Mouse (Mus musculus): ENCODE measurements around the gene Gm10295. TPM values are rescaled to one million over a fixed set of nuclear protein-coding genes. Genes with fewer than 3 reads are reported as not detected.
A peak's percentile ranks its signal among the peaks of the same experiment; 100 is the strongest.

The Gm10295 gene
- polyA plus RNA-seq, 1 experiment from 2014 or later: 0.05 TPM

GRCm38 (mm10) chr7:71384921-71385320, 33.6 kb upstream of the Gm10295 start:
- Histone ChIP-seq H3K36me3 (ENCODE audit: control insufficient read depth, insufficient read depth, low read length) (no peaks in the 10 kb centered on the region), H3K27ac (ENCODE audit: low read length) (peak overlapping the region; percentile 91), H3K9ac (ENCODE audit: low read length) (no peak overlapping the region), H3K4me2 (ENCODE audit: low read depth, low read length) (no peak overlapping the region), H3K9me3 (ENCODE audit: control insufficient read depth, low read length) (no peaks in the 10 kb centered on the region), H3K4me1 (replicated peaks; ENCODE audit: control insufficient read depth, insufficient read depth, low read length) (peaks cover 30% of the 10 kb centered on the region), H3K4me3 (ENCODE audit: low read length) (no peak overlapping the region), H3K27me3 (ENCODE audit: control insufficient read depth, insufficient read depth, low read depth, low read length) (no peaks in the 10 kb centered on the region)
- 59% methylated on average over 7 of the region's 7 CpGs for WGBS
- ATAC-seq (ENCODE audit: low read depth): no peak

DNA sequence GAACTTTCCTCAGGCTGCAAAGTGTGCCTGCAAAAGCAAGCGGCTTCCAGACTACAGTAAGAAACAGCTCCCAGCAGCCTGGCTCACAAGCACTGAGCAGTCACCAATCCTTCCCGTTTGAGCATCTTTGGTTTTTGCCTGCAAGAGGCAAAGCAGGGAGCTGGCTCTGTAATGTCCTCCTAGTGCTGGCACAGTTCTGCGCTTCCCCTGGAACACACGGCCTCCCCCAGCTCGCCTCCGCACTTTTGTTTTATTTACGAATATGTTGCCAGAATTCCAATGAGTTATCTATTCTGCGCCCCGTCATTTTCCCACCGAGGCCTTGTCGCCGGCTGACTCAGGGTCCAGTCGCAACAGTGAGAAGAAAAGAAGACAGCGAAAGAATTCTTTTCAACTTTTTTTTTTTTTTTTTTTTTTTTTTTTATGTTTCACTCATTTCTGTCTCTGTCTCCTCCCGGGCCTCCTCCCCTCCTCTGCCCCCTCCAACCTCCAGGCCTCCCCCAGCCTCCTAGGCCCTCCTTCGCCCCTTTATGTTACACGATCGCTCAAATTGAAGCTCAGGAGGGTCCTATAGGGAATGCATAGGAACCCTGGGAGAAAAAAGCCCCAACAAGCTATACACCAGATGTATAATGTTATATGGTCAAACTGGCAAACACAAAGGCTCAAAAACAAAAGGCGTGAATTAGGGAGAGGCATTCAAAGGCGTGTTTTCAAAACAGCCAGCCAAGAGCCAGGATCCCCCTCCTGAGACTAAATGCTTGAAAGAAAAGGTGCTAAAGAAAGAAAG, 32.3 kb upstream of the Gm10295 start:
- Histone ChIP-seq H3K9me3 (ENCODE audit: control insufficient read depth, low read length) (no peaks in the 10 kb centered on the region), H3K4me2 (ENCODE audit: low read depth, low read length) (peak overlapping the region; percentile 21), H3K36me3 (ENCODE audit: control insufficient read depth, insufficient read depth, low read length) (no peaks in the 10 kb centered on the region), H3K27ac (ENCODE audit: low read length) (peak overlapping the region; percentile 91), H3K4me3 (ENCODE audit: low read length) (no peak overlapping the region), H3K9ac (ENCODE audit: low read length) (peak overlapping the region; percentile 23), H3K27me3 (ENCODE audit: control insufficient read depth, insufficient read depth, low read depth, low read length) (no peaks in the 10 kb centered on the region), H3K4me1 (replicated peaks; ENCODE audit: control insufficient read depth, insufficient read depth, low read length) (peaks cover 34% of the 10 kb centered on the region)
- WGBS: 37% methylated on average over 20 of the region's 20 CpGs
- ATAC-seq (ENCODE audit: low read depth): peak; percentile 85

DNA sequence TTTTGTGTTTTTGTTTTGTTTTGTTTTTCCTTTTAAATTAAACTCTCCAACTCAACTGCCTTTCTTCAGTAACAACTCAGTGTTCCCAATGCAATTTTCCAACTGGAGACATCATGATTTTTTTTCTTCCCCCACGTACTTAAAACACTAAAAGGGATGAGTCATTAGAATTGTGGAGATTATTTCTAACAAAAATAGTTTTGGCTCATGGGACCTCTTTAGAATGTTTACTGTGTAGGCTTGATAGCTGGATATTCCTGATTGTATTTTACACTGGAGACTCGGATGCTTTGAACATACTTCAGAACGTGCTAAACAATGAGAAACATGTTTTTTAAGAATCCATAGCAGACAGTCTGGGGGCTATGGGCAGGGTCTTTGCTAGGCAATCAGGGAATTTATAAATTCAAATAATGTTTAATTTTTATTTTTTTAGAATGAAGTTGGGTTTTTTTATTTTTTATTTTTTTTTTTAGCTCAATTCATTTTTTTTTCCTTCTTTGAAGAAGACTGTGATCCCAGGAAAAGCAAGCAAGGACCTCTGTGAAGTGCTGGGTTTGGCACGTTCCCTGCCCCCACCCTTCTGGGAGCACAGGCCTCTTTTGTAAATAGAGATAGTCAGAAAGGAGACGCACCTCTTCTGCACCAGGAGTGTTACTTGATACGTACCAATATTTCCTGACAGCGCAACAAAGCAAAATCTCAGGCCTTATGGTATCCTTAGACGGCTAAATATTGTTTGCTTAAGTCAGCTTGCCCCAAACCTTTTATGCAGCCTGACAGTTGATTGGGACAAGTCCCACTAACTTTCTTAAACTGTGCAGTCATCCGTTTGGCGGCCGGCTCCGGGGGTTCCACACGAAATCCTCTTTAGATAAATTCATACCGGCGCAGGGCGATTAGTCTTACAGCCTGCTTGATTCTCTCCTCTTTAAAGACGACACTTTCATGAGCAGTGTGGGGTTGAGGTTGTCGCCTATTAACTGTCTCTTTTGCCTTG, 28.8 kb upstream of the Gm10295 start:
- 18% methylated on average over 18 of the region's 18 CpGs for whole genome bisulfite sequencing
- Histone ChIP-seq H3K4me2 (ENCODE audit: low read depth, low read length) (peak overlapping the region; percentile 24), H3K9ac (ENCODE audit: low read length) (peak overlapping the region; percentile 50), H3K4me1 (replicated peaks; ENCODE audit: control insufficient read depth, insufficient read depth, low read length) (peaks cover 30% of the 10 kb centered on the region), H3K36me3 (ENCODE audit: control insufficient read depth, insufficient read depth, low read length) (no peaks in the 10 kb centered on the region), H3K4me3 (ENCODE audit: low read length) (no peak overlapping the region), H3K9me3 (ENCODE audit: control insufficient read depth, low read length) (no peaks in the 10 kb centered on the region), H3K27me3 (ENCODE audit: control insufficient read depth, insufficient read depth, low read depth, low read length) (no peaks in the 10 kb centered on the region), H3K27ac (ENCODE audit: low read length) (peak overlapping the region; percentile 92)
- ATAC-seq (ENCODE audit: low read depth): peak; percentile 12; the same call in 1 of the 2 replicates

GRCm38 (mm10) chr7:71378812-71379760, 27.8 kb upstream of the Gm10295 start:
- Histone ChIP-seq H3K9ac (ENCODE audit: low read length) (0 out of 2 replicates have a peak overlapping the region, but pooled peaks have one; percentile 29), H3K4me3 (ENCODE audit: low read length) (no peak overlapping the region), H3K4me2 (ENCODE audit: low read depth, low read length) (peak overlapping the region; percentile 18), H3K27ac (ENCODE audit: low read length) (peak overlapping the region; percentile 92), H3K9me3 (ENCODE audit: control insufficient read depth, low read length) (no peaks in the 10 kb centered on the region), H3K36me3 (ENCODE audit: control insufficient read depth, insufficient read depth, low read length) (no peaks in the 10 kb centered on the region), H3K4me1 (replicated peaks; ENCODE audit: control insufficient read depth, insufficient read depth, low read length) (peaks cover 22% of the 10 kb centered on the region), H3K27me3 (ENCODE audit: control insufficient read depth, insufficient read depth, low read depth, low read length) (no peaks in the 10 kb centered on the region)
- 35% methylated on average over 18 of the region's 18 CpGs for WGBS
- ATAC-seq (ENCODE audit: low read depth): peak; percentile 56

GRCm38 (mm10) chr7:71377983-71378382, 26.7 kb upstream of the Gm10295 start:
- H3K9ac ChIP-seq (ENCODE audit: low read length): no peak overlapping the region
- H3K9me3 ChIP-seq (ENCODE audit: control insufficient read depth, low read length): no peaks in the 10 kb centered on the region
- H3K27me3 ChIP-seq (ENCODE audit: control insufficient read depth, insufficient read depth, low read depth, low read length): no peaks in the 10 kb centered on the region
- 45% methylated on average over 6 of the region's 6 CpGs for WGBS
- no peaks in the 10 kb centered on the region for H3K36me3 ChIP-seq (ENCODE audit: control insufficient read depth, insufficient read depth, low read length)
- no peak overlapping the region for H3K4me3 ChIP-seq (ENCODE audit: low read length)
- peak overlapping the region; percentile 92 for H3K27ac ChIP-seq (ENCODE audit: low read length)
- no peak overlapping the region for H3K4me2 ChIP-seq (ENCODE audit: low read depth, low read length)
- peaks cover 22% of the 10 kb centered on the region for H3K4me1 ChIP-seq (replicated peaks; ENCODE audit: control insufficient read depth, insufficient read depth, low read length)
- peak; percentile 75 for ATAC-seq (ENCODE audit: low read depth)

DNA sequence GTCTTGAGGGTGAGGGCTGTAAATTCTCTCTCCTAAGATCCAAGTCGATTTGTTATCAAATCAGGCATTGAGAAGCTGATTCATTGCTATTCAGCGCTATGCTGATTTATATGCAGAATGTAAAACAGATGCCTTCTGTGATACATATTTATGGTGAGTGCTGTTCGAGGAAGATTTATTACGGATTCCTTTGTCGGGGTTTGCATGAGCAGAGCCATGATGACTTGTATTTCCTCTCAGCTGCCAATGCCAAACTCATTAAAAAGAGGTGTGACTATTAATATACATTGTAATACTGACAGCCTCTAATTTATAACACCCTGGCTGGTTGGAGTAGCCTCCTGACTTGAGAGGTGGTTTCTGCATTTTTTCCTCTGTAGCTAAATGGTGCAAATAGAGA, 22.8 kb upstream of the Gm10295 start:
- Histone ChIP-seq H3K4me2 (ENCODE audit: low read depth, low read length) (no peak overlapping the region), H3K27me3 (ENCODE audit: control insufficient read depth, insufficient read depth, low read depth, low read length) (no peaks in the 10 kb centered on the region), H3K27ac (ENCODE audit: low read length) (no peak overlapping the region), H3K36me3 (ENCODE audit: control insufficient read depth, insufficient read depth, low read length) (no peaks in the 10 kb centered on the region), H3K4me3 (ENCODE audit: low read length) (no peak overlapping the region), H3K4me1 (replicated peaks; ENCODE audit: control insufficient read depth, insufficient read depth, low read length) (peaks cover 13% of the 10 kb centered on the region), H3K9ac (ENCODE audit: low read length) (no peak overlapping the region), H3K9me3 (ENCODE audit: control insufficient read depth, low read length) (no peaks in the 10 kb centered on the region)
- 33% methylated on average over 5 of the region's 5 CpGs for WGBS
- no peak for ATAC-seq (ENCODE audit: low read depth)

DNA sequence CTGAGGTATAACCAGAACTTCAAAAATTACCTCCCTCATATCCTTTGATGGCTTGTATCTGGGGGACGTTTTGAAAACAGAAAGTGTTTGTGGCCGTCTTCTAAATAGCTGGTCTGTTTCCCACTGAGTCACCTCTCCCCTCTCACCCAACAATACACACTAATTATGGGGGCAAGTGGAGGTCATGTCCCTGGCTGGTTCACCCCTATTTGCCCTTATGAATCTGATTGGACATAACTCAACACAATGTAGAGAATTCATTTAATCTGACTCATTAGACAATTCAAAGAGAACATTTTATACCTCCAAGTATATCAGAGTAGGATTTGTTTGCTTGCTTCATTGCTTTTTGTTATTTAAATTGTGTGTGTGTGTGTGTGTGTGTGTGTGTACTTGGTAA, 20.6 kb upstream of the Gm10295 start:
- H3K4me1 ChIP-seq (replicated peaks; ENCODE audit: control insufficient read depth, insufficient read depth, low read length): peaks cover 10% of the 10 kb centered on the region
- H3K9ac ChIP-seq (ENCODE audit: low read length): no peak overlapping the region
- no peak overlapping the region for H3K27ac ChIP-seq (ENCODE audit: low read length)
- ATAC-seq (ENCODE audit: low read depth): no peak
- H3K36me3 ChIP-seq (ENCODE audit: control insufficient read depth, insufficient read depth, low read length): no peaks in the 10 kb centered on the region
- H3K9me3 ChIP-seq (ENCODE audit: control insufficient read depth, low read length): no peaks in the 10 kb centered on the region
- WGBS: 59% methylated on average over 2 of the region's 2 CpGs
- no peaks in the 10 kb centered on the region for H3K27me3 ChIP-seq (ENCODE audit: control insufficient read depth, insufficient read depth, low read depth, low read length)
- no peak overlapping the region for H3K4me3 ChIP-seq (ENCODE audit: low read length)
- no peak overlapping the region for H3K4me2 ChIP-seq (ENCODE audit: low read depth, low read length)

GRCm38 (mm10) chr7:71370746-71371145, 19.5 kb upstream of the Gm10295 start:
- Histone ChIP-seq H3K9me3 (ENCODE audit: control insufficient read depth, low read length) (no peaks in the 10 kb centered on the region), H3K36me3 (ENCODE audit: control insufficient read depth, insufficient read depth, low read length) (no peaks in the 10 kb centered on the region), H3K4me3 (ENCODE audit: low read length) (no peak overlapping the region), H3K27ac (ENCODE audit: low read length) (peak overlapping the region; percentile 69), H3K4me1 (replicated peaks; ENCODE audit: control insufficient read depth, insufficient read depth, low read length) (peaks cover 10% of the 10 kb centered on the region), H3K27me3 (ENCODE audit: control insufficient read depth, insufficient read depth, low read depth, low read length) (no peaks in the 10 kb centered on the region), H3K9ac (ENCODE audit: low read length) (no peak overlapping the region), H3K4me2 (ENCODE audit: low read depth, low read length) (no peak overlapping the region)
- 51% methylated on average over 2 of the region's 2 CpGs for WGBS
- ATAC-seq (ENCODE audit: low read depth): no peak
